Mouse (Mus musculus) thymus, adult 2 months (tissue): ENCODE data around the gene Ak7. TPM values are rescaled to one million over a fixed set of nuclear protein-coding genes. Genes with fewer than 3 reads are reported as not detected.
A peak's percentile ranks its signal among the peaks of the same experiment; 100 is the strongest.

Source experiments
- DNase-seq: peaks from one replicate; pipeline ENCODE4 v3.0.0; 2021
- H3K27ac ChIP-seq: fragments of 200-500 bp; 2 replicates; pipeline ENCODE4 v1.5.1; 2012; ENCODE audit warnings: low read length, control low read depth; ENCODE audit not compliant: control insufficient read depth, insufficient read depth
- H3K27me3 ChIP-seq: fragments of 200-500 bp; 2 replicates; pipeline ENCODE4 v1.6.1; 2012; ENCODE audit warnings: mild to moderate bottlenecking, low read length, moderate library complexity, mixed read lengths; ENCODE audit not compliant: control insufficient read depth, insufficient read depth
- H3K36me3 ChIP-seq: fragments of 200-500 bp; 2 replicates; pipeline ENCODE4 v1.6.1; 2012; ENCODE audit warnings: mild to moderate bottlenecking, low read length, moderate library complexity; ENCODE audit not compliant: control insufficient read depth, insufficient read depth
- H3K4me1 ChIP-seq: fragments of 200-500 bp; replicated peaks from 2 replicates; pipeline ENCODE4 v1.6.1; 2012; ENCODE audit warnings: low read length; ENCODE audit not compliant: control insufficient read depth, insufficient read depth
- H3K4me3 ChIP-seq: fragments of 200-500 bp; 2 replicates; pipeline ENCODE4 v1.5.1; 2012; ENCODE audit warnings: mild to moderate bottlenecking, low read length, control low read depth, moderate library complexity; ENCODE audit not compliant: control insufficient read depth, insufficient read depth
- CTCF ChIP-seq: fragments of 200-500 bp; IDR thresholded peaks from 2 replicates; pipeline ENCODE4 v1.5.1; 2012; ENCODE audit warnings: mild to moderate bottlenecking, control low read depth, low read length, moderate library complexity, borderline replicate concordance; ENCODE audit not compliant: control insufficient read depth, poor library complexity, insufficient read depth; ENCODE audit errors: extremely low read depth
- POLR2A ChIP-seq: fragments of 200-500 bp; IDR thresholded peaks from 2 replicates; pipeline ENCODE4 v1.6.1; 2012; ENCODE audit warnings: mild to moderate bottlenecking, low read length, control low read depth, moderate library complexity; ENCODE audit not compliant: control insufficient read depth, poor library complexity, insufficient read depth; ENCODE audit errors: extremely low read depth
- WGBS: fragments of 180-500 bp; shearing (Covaris S2); methylation state at CpG from one replicate; pipeline ENCODE4 v1.1.7; 2018; 5-methylcytosine and 5-hydroxymethylcytosine counted together
- polyA plus RNA-seq: library from polyadenylated mRNA; depleted of rRNA; stranded (reverse); fragments of >200 nt; gene quantifications from 2 replicates; pipeline ENCODE4 v1.2.3, GENCODE M21; 2012

Gene Ak7
- polyA plus RNA-seq, 1 experiment: 0.20 TPM

- no peak overlapping the region for H3K4me3 ChIP-seq
- H3K36me3 ChIP-seq: no peaks in the 10 kb centered on the region
- TF ChIP-seq POLR2A (no peak), CTCF (no peak)
- no peak for DNase-seq
- WGBS: 96% methylated on average over 10 of the region's 10 CpGs
- H3K27me3 ChIP-seq: no peaks in the 10 kb centered on the region
- no peak overlapping the region for H3K27ac ChIP-seq
- no peaks in the 10 kb centered on the region for H3K4me1 ChIP-seq
These were observed 48.0 kb downstream of the Ak7 start for GRCm38 (mm10) chr12:105753813-105754212.

GRCm38 (mm10) chr12:105757816-105758497 lies 52.2 kb downstream of the Ak7 start:
- no peak for DNase-seq
- no peak overlapping the region for H3K27ac ChIP-seq
- no peaks in the 10 kb centered on the region for H3K27me3 ChIP-seq
- WGBS: 87% methylated on average over 15 of the region's 15 CpGs
- H3K4me3 ChIP-seq: no peak overlapping the region
- no peaks in the 10 kb centered on the region for H3K36me3 ChIP-seq
- H3K4me1 ChIP-seq: peaks cover 3% of the 10 kb centered on the region; the same call in 1 of the 2 replicates
- no peak for TF ChIP-seq POLR2A

DNA sequence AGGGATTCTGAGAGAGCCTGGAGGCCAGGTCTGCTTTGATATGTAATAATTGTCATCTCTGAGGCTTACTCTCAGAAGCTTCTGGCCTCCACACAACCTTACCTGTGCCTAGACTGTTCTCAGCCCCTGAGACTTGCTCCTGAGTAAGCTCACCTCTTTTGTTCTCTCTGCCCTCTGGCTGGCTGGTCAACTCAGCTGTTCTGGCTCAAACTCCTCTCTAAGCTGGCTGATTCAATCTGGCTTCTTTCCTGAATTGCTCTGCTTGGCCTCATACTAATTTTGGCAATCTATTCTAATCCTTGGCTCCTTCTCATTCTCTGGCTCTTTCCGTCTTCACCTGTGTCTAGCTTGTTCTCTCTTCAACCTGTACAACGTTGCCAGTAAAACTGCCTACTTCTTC lies 53.1 kb downstream of the Ak7 start:
- no peak overlapping the region for H3K4me3 ChIP-seq
- H3K27me3 ChIP-seq: no peaks in the 10 kb centered on the region
- TF ChIP-seq CTCF: no peak
- no peak for TF ChIP-seq POLR2A
- H3K36me3 ChIP-seq: no peaks in the 10 kb centered on the region
- DNase-seq: no peak
- H3K4me1 ChIP-seq: peaks cover 3% of the 10 kb centered on the region; the same call in 1 of the 2 replicates
- 88% methylated on average over 2 of the region's 2 CpGs for WGBS
- no peak overlapping the region for H3K27ac ChIP-seq

GRCm38 (mm10) chr12:105759849-105760478 lies 54.2 kb downstream of the Ak7 start:
- no peak for DNase-seq
- Histone ChIP-seq H3K27ac (no peak overlapping the region), H3K4me1 (peaks cover 3% of the 10 kb centered on the region; the same call in 1 of the 2 replicates), H3K36me3 (no peaks in the 10 kb centered on the region), H3K4me3 (no peak overlapping the region), H3K27me3 (no peaks in the 10 kb centered on the region)
- 42% methylated on average over 10 of the region's 10 CpGs for WGBS
- TF ChIP-seq CTCF (no peak), POLR2A (no peak)

- Histone ChIP-seq H3K27ac (no peak overlapping the region), H3K4me3 (no peak overlapping the region), H3K36me3 (no peaks in the 10 kb centered on the region), H3K27me3 (no peaks in the 10 kb centered on the region), H3K4me1 (peaks cover 3% of the 10 kb centered on the region; the same call in 1 of the 2 replicates)
- no peak for TF ChIP-seq CTCF
- TF ChIP-seq POLR2A: no peak
- peak; percentile 2 for DNase-seq
- 19% methylated on average over 11 of the region's 11 CpGs for WGBS
These were observed 55.4 kb downstream of the Ak7 start for GRCm38 (mm10) chr12:105761171-105761570.

- TF ChIP-seq CTCF (no peak), POLR2A (no peak)
- 84% methylated on average over 3 of the region's 3 CpGs for WGBS
- Histone ChIP-seq H3K4me3 (no peak overlapping the region), H3K4me1 (peaks cover 3% of the 10 kb centered on the region; the same call in 1 of the 2 replicates), H3K36me3 (no peaks in the 10 kb centered on the region), H3K27ac (no peak overlapping the region), H3K27me3 (no peaks in the 10 kb centered on the region)
- DNase-seq: no peak
These were observed 55.9 kb downstream of the Ak7 start for GRCm38 (mm10) chr12:105761629-105762028.
